Mouse (Mus musculus) retina, postnatal 7 days (tissue): Measurements from ENCODE around the gene Gm20809.
"Not testable (repeated sequence)": the region's sequence is repeated elsewhere in the genome, so short reads cannot be mapped to it uniquely, and the experiment has no call there.

Experiments
- DNase-seq: peaks from one replicate; pipeline ENCODE4 v3.0.0-alpha.2; 2012; ENCODE audit warnings: low read depth, low spot score

The Gm20809 gene

GRCm38 (mm10) chrY:24454757-24455156 lies at the start of gene Gm20809:
Gene Gm20809, plus strand, starts transcription at chrY:24455057.
- not testable (repeated sequence) for DNase-seq
